Mouse (Mus musculus) limb, embryonic 14.5 days (tissue): ENCODE results near the gene Ppard. TPM values are rescaled to one million over a fixed set of nuclear protein-coding genes. Genes with fewer than 3 reads are reported as not detected.
A peak's percentile ranks its signal among the peaks of the same experiment; 100 is the strongest.

ENCODE experiments used
- ATAC-seq: fragments of 200-750 bp; cut with Nextera tagmentation; 2 replicates; pipeline ENCODE4 v1.8.0; 2017; ENCODE audit warnings: low read depth, moderate number of reproducible peaks, moderate TSS enrichment; ENCODE audit not compliant: low FRiP score
- DNase-seq: peaks from one replicate; pipeline ENCODE4 v3.0.0-alpha.2; 2015; ENCODE audit warnings: low spot score
- H3K27ac ChIP-seq: fragments of 300-500 bp; sonication (generic); replicated peaks from 2 replicates; pipeline ENCODE4 v1.5.1; 2014; ENCODE audit warnings: low read depth, mild to moderate bottlenecking, low read length, moderate library complexity, mixed read lengths
- H3K27me3 ChIP-seq: fragments of 300-500 bp; sonication (generic); 2 replicates; pipeline ENCODE4 v1.6.1; 2014; ENCODE audit warnings: low read length, mixed read lengths; ENCODE audit not compliant: control insufficient read depth, insufficient read depth
- H3K36me3 ChIP-seq: fragments of 300-500 bp; sonication (generic); 2 replicates; pipeline ENCODE4 v1.6.1; 2014; ENCODE audit warnings: mild to moderate bottlenecking, low read length, moderate library complexity, mixed read lengths; ENCODE audit not compliant: control insufficient read depth, insufficient read depth
- H3K4me1 ChIP-seq: fragments of 300-500 bp; sonication (generic); 2 replicates; pipeline ENCODE4 v1.6.1; 2014; ENCODE audit warnings: antibody characterized with exemption, low read length, mixed read lengths; ENCODE audit not compliant: control insufficient read depth, insufficient read depth
- H3K4me2 ChIP-seq: fragments of 300-500 bp; sonication (generic); replicated peaks from 2 replicates; pipeline ENCODE4 v1.6.1; 2014; ENCODE audit warnings: low read depth, mild to moderate bottlenecking, low read length, moderate library complexity; ENCODE audit not compliant: severe bottlenecking
- H3K4me3 ChIP-seq: fragments of 300-500 bp; sonication (generic); replicated peaks from 2 replicates; pipeline ENCODE4 v1.5.1; 2014; ENCODE audit warnings: low read length
- H3K9ac ChIP-seq: fragments of 300-500 bp; sonication (generic); 2 replicates; pipeline ENCODE4 v1.6.1; 2014; ENCODE audit warnings: mild to moderate bottlenecking, low read depth, low read length, moderate library complexity; ENCODE audit not compliant: severe bottlenecking
- H3K9me3 ChIP-seq: fragments of 300-500 bp; sonication (generic); 2 replicates; pipeline ENCODE4 v1.6.1; 2016; ENCODE audit warnings: low read length; ENCODE audit not compliant: control insufficient read depth
- POLR2A ChIP-seq: fragments of 200-500 bp; IDR thresholded peaks from 2 replicates; pipeline ENCODE4 v1.8.0; 2012; ENCODE audit warnings: inconsistent platforms, mild to moderate bottlenecking, moderate library complexity, borderline replicate concordance; ENCODE audit not compliant: insufficient read depth, insufficient read length; ENCODE audit errors: extremely low read depth
- WGBS: fragments of 180-500 bp; shearing (Covaris S2); extraction: QIAGEN DNeasy Blood & Tissue Kit; methylation state at CpG from one replicate; pipeline ENCODE4 v1.1.7; 2014; 5-methylcytosine and 5-hydroxymethylcytosine counted together
- polyA plus RNA-seq, 2 experiments: library from polyadenylated mRNA; depleted of rRNA in 1 of 2; stranded (reverse) in 1 of 2; unstranded in 1 of 2; fragments of >200 nt; fragmentation: Nextera tagmentation in 1 of 2; extraction: Ambion mirVana in 1 of 2; gene quantifications; 2 replicates each; pipeline versions ENCODE4 v1.2.1 to v1.2.3; 2012 to 2014

The Ppard gene
- polyA plus RNA-seq, 2 experiments: 3.7 to 29.2 TPM

GRCm38 (mm10) chr17:28290671-28291070 lies 58.2 kb downstream of the Ppard start:
- no peak overlapping the region for H3K4me3 ChIP-seq
- H3K27me3 ChIP-seq: no peaks in the 10 kb centered on the region
- H3K4me1 ChIP-seq: peaks cover 16% of the 10 kb centered on the region; the same call in 1 of the 2 replicates
- peaks cover 16% of the 10 kb centered on the region for H3K36me3 ChIP-seq
- H3K27ac ChIP-seq: no peak overlapping the region
- H3K9me3 ChIP-seq: no peaks in the 10 kb centered on the region
- WGBS: 89% methylated on average over 11 of the region's 11 CpGs
- no peak overlapping the region for H3K4me2 ChIP-seq
- ATAC-seq (no peak), DNase-seq (no peak)
- no peak for TF ChIP-seq POLR2A
- no peak overlapping the region for H3K9ac ChIP-seq

DNA sequence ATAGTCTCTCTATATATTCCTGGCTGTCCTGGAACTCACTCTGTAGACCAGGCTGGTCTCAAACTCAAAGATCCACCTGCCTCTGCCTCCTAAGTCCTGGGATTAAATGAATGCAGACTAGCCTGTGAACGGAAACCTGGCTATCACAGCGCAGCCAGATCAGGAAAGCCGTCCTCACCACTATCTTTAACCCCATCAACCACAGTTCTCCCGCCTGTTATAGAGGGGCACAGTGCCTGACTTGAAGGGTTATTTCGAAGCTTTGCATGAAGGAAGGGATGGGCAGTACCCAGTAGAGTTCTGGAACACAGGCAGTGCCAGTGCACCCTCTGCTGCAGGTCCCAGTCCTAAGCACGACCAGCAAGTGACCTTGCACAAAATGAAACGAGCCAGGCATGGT lies 58.8 kb downstream of the Ppard start:
- DNase-seq (no peak), ATAC-seq (no peak)
- Histone ChIP-seq H3K27ac (no peak overlapping the region), H3K4me1 (peaks cover 14% of the 10 kb centered on the region; the same call in 1 of the 2 replicates), H3K9ac (no peak overlapping the region), H3K4me2 (no peak overlapping the region), H3K36me3 (peaks cover 19% of the 10 kb centered on the region), H3K4me3 (no peak overlapping the region), H3K9me3 (no peaks in the 10 kb centered on the region), H3K27me3 (no peaks in the 10 kb centered on the region)
- WGBS: 83% methylated on average over 7 of the region's 7 CpGs
- no peak for TF ChIP-seq POLR2A

- Histone ChIP-seq H3K4me3 (no peak overlapping the region), H3K4me2 (no peak overlapping the region), H3K9ac (no peak overlapping the region), H3K27me3 (no peaks in the 10 kb centered on the region), H3K36me3 (peaks cover 36% of the 10 kb centered on the region), H3K9me3 (no peaks in the 10 kb centered on the region), H3K27ac (peak overlapping the region; percentile 38), H3K4me1 (peaks cover 14% of the 10 kb centered on the region; the same call in 1 of the 2 replicates)
- DNase-seq (peak; percentile 44), ATAC-seq (no peak; the same call in 1 of the 2 replicates)
- 37% methylated on average over 4 of the region's 4 CpGs for WGBS
- no peak for TF ChIP-seq POLR2A
Observed at GRCm38 (mm10) chr17:28293716-28294115, 61.2 kb downstream of the Ppard start.

- no peak for ATAC-seq
- H3K4me3 ChIP-seq: no peak overlapping the region
- peaks cover 42% of the 10 kb centered on the region for H3K36me3 ChIP-seq
- no peak for TF ChIP-seq POLR2A
- no peak overlapping the region; the same call in 1 of the 2 replicates for H3K27ac ChIP-seq
- no peak for DNase-seq
- no peak overlapping the region for H3K4me2 ChIP-seq
- H3K9me3 ChIP-seq: no peaks in the 10 kb centered on the region
- H3K4me1 ChIP-seq: peaks cover 14% of the 10 kb centered on the region; the same call in 1 of the 2 replicates
- H3K9ac ChIP-seq: no peak overlapping the region
- 69% methylated on average over 17 of the region's 17 CpGs for WGBS
- H3K27me3 ChIP-seq: no peaks in the 10 kb centered on the region
Observed at GRCm38 (mm10) chr17:28294449-28295333, 62.2 kb downstream of the Ppard start.

DNA sequence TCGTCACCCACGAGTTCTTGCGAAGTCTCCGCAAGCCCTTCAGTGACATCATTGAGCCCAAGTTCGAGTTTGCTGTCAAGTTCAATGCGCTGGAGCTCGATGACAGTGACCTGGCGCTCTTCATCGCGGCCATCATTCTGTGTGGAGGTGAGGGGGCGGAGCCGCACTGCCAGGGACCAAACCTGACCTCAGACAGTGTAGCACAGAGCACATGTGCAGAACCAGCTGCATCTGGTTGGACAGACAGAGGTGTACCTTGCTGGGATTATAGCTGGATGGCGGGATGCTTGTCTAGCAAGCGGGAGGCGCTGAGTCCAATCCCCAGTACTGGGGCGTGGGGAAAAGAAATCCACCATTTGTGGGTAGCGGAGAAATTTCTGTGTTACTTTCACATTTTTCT lies 66.4 kb downstream of the Ppard start:
- Histone ChIP-seq H3K9me3 (no peaks in the 10 kb centered on the region), H3K4me3 (no peak overlapping the region), H3K36me3 (peaks cover 34% of the 10 kb centered on the region), H3K27me3 (no peaks in the 10 kb centered on the region), H3K9ac (no peak overlapping the region), H3K4me1 (peaks cover 12% of the 10 kb centered on the region; the same call in 1 of the 2 replicates), H3K4me2 (no peak overlapping the region), H3K27ac (no peak overlapping the region)
- ATAC-seq (no peak), DNase-seq (no peak)
- WGBS: 93% methylated on average over 17 of the region's 17 CpGs
- no peak for TF ChIP-seq POLR2A
